Mouse (Mus musculus) R1 (cell line): Measurements from ENCODE around the gene Cdk14.

Experiments used
- DNase-seq: peaks from one replicate; pipeline ENCODE4 v3.0.0-alpha.2; 2018; ENCODE audit warnings: low read depth, low spot score

The Cdk14 gene

DNA sequence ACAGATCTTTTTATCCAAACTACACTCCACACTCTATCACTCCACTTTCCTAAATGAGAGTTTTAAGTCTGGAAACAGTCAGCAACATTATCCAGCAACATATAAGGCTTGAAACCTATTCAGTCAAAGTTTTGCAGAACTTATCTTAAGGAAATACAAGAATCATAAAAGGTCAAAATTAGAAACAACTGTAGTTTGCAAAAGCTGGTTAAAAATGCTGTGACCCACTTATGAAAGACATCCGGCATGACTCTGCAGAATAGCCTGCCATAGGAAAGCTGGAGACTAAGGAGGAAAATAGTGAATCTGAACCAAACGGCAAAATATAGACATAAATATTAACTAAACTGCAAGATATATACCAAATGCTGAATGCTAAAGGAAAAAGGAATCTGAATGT is 566.6 kb downstream of the Cdk14 start:
- DNase-seq = no peak

GRCm38 (mm10) chr5:4852711-4853320 is 567.3 kb downstream of the Cdk14 start:
- no peak for DNase-seq

DNA sequence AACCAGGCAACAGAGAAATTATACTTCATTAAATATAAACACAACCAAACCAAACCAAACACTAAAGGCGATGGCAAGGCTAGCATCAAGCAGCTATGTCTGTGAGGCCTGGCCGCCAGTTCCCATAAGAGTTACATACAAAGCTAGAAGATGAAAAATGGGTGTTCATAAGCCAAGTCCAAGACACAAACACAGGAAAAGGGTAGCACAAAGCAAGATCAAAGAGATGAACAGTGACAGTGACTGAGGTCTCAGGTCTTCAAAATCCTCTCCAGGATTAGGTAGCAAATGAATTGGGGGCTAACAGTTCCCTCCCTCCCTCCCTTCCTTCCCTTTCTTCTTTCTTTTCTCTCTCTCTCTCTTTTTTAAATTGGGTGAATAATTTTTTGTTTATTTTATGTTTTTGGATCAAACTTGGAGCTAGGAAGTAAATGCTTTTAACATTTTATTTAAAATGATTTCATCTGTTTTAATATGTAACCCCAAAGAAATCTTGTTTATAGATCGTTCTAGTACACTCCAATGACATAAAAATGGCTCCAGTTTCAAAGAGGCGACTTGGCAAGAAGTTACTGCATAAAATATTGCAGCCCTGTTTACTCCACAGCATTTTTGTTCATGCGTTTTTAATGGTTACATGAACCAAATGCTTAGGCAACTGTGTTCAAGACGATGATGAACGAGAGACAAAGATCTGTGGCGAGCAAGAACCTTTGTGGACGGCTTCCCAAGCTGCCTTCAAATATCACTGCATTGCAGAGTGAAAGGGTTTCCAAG is 568.0 kb downstream of the Cdk14 start:
- no peak for DNase-seq

GRCm38 (mm10) chr5:4851245-4851933 is 568.7 kb downstream of the Cdk14 start:
- no peak for DNase-seq

- DNase-seq = no peak
These were observed 585.2 kb downstream of the Cdk14 start for GRCm38 (mm10) chr5:4834819-4835480.

- no peak for DNase-seq
These were observed 586.2 kb downstream of the Cdk14 start for GRCm38 (mm10) chr5:4833940-4834339.

GRCm38 (mm10) chr5:4826886-4827285 is 593.2 kb downstream of the Cdk14 start:
- no peak for DNase-seq

DNA sequence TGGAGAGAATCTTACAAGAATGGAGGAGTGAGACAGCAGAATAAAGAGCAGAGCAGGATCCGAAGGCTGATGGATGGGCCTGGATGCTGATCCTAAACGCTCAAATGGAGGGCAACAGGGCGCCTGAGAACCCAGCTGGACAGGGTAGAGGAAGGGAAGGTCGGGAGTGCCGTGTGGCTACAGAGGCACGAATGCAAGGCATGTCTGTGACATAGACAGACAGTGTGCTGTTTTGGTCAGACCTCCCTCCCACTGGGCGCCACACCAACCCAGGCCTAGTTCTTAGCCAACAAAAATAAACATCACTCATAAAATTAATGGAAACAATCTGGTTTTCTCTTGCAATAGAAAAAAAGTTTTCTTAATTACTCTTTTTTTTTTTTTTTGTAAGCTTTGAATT is 594.2 kb downstream of the Cdk14 start:
- DNase-seq = no peak

DNA sequence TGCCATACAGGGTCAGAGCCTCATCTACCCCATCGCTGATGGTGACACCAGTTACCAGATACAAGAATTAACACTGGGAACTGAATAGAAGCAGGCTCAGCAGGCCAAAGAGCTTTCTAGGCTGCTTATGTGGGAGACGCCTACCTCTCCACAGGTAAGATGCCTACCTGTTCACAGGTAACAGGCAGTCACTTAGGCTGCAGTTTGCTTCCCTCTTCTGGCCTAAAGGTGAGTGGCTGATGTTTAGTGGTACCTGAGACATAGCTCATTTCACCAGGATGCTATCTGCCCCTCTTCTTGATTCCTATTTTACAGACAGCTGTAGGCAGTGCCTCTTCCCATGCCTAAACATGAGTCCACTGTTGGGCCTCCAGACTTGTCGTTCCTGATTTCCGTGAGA is 595.0 kb downstream of the Cdk14 start:
- DNase-seq = no peak

GRCm38 (mm10) chr5:4824171-4824570 is 595.9 kb downstream of the Cdk14 start:
- no peak for DNase-seq

GRCm38 (mm10) chr5:4822041-4822440 is 598.1 kb downstream of the Cdk14 start:
- DNase-seq = no peak

- DNase-seq = no peak
These were observed 598.7 kb downstream of the Cdk14 start for GRCm38 (mm10) chr5:4821368-4821771.

- DNase-seq = no peak
These were observed 603.1 kb downstream of the Cdk14 start for GRCm38 (mm10) chr5:4816981-4817380.

DNA sequence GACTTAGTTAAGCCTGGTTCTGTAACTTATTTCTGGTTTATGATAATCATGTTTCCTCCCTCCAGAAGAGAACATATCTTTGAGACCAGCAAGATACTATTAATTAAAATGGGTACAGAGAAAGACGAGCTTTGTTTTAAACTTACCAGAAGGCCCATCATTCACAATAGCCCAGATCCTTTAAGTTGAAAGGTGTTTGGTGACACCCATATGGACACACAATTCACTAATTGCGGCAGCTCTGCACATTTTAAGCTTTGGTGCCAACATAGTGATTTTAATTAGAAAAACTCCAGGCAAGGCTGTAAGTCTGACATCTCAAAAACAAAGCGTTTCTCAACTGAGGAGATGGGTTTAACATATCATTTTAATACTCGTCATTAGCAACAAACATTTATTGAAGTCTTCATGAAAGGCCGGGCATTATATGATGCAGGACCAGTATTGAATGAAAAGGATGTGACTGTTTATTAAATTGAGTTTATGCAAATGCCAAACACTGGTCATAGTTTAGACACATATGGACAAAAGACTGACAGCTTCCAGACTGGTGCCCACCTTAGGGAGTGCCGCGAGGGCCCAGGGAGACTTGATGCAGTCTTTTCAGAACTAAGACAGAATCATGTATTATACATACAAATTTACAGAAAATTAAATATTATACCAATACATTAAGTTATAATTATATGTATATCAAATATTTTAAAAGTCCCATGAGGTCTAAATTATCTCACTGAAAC is 605.5 kb downstream of the Cdk14 start:
- DNase-seq = no peak

DNA sequence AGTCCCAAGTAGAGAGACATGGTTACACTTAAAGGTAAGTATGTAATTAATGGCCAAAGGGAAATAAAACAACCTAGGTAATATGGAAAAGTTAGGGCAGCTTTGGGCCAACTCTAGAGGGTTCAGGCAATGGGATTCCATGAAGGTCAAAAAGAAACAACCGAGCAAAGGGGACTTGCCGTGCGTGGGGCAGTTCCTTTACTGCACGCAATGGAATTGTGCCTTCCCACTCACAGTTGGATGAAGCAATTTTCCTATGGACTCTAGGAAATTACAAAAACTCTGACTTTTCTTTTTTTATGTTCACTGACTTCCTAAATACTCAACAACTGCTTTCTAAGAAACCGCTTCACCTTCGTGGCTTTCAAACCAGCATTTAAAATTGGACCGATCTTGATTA is 606.8 kb downstream of the Cdk14 start:
- no peak for DNase-seq

DNA sequence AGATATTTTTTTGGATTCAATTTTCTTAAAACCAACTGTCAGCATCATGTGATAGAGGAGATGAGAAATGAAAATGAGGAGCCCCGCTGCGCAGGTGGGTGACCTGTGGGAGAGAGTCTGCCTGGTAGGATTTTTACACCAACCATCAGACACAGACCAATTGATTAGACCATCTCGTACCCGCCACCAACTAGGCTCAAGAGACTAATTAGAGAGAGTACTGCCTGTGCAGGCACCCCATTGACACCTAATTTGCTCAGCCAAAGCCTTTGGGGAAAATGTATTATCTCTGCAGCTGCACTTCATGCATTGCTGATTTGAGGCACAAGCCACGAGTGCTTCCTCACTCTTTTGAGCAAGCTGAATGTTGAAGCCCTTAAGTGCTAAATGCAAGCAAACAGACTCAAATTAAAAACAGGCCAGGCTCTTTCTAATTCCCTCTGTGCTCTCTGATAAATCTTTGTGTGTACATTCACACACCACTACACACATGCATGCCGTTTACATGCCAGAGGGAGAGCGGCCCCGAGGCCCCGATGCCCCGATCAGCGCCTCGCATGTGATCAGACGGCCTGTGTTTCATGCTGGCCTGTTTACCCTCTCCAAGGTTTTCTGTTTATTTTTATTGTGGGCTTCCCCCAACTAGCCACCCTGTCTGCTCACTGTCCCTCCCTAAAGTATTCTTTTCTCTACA is 607.9 kb downstream of the Cdk14 start:
- DNase-seq = no peak

DNA sequence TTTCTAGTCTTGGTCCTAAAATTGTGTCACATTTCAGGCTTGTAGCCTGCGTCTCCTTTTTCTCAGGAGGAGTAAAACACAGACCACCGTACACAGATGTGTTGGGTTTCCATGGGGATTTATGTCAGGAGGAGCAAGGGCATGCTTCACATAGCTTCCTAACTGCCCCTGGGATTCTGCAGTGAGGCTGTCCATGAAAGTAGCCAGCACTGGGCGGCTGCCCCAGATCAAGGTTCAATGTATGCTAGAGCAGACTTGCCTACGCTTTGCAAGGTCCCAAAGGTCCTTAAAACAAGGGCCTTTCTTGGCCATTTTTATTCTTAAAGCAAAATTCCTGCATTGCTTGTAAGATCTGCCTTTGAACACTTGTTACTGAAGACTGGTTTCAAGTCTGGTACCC is 614.9 kb downstream of the Cdk14 start:
- no peak for DNase-seq

GRCm38 (mm10) chr5:4803708-4804107 is 616.4 kb downstream of the Cdk14 start:
- DNase-seq = no peak

DNA sequence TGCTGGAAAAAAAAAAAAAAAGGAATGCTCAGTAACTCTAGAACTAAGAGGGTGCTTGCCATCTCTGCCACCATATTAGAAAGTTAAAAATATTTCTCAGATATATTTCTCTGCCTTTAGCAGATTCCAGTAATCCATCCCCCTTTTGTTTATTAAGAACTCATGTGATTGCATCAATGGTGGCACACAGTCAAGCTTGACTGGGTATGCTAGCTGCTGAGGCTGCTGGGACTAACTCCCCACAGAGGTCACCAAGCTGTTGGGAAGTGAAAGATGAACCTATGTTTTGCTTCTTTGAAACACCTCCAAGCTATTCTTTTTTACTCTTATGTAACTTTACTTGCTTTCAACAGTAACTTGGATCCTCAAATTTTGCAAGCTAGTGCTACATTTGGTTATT is 618.1 kb downstream of the Cdk14 start:
- no peak for DNase-seq

GRCm38 (mm10) chr5:4801096-4801850 is 618.8 kb downstream of the Cdk14 start:
- DNase-seq = no peak
